Mouse (Mus musculus) spleen, adult 2 months (tissue): ENCODE results near the gene Cacna1i. TPM values are rescaled to one million over a fixed set of nuclear protein-coding genes. Genes with fewer than 3 reads are reported as not detected.

Source experiments
- DNase-seq, 2 experiments: peaks; one replicate each; pipeline versions ENCODE4 v3.0.0 to v3.0.0-alpha.2; 2012 to 2021; ENCODE audit warnings: low spot score in 2 of 2, low read depth in 1 of 2
- H3K27ac ChIP-seq: fragments of 200-500 bp; 2 replicates; pipeline ENCODE4 v1.5.1; 2012; ENCODE audit warnings: low read length, inconsistent platforms; ENCODE audit not compliant: insufficient read depth
- H3K27me3 ChIP-seq: fragments of 200-500 bp; 2 replicates; pipeline ENCODE4 v1.6.1; 2012; ENCODE audit warnings: mild to moderate bottlenecking, moderate library complexity, low read length, inconsistent platforms; ENCODE audit not compliant: control insufficient read depth, insufficient read depth
- H3K36me3 ChIP-seq: fragments of 200-500 bp; 2 replicates; pipeline ENCODE4 v1.6.1; 2012; ENCODE audit warnings: mild to moderate bottlenecking, low read length, inconsistent platforms; ENCODE audit not compliant: control insufficient read depth, insufficient read depth
- H3K4me1 ChIP-seq: fragments of 200-500 bp; 2 replicates; pipeline ENCODE4 v1.6.1; 2011; ENCODE audit warnings: inconsistent platforms; ENCODE audit not compliant: control insufficient read depth, insufficient read depth, insufficient read length
- H3K4me3 ChIP-seq: fragments of 200-500 bp; 2 replicates; pipeline ENCODE4 v1.5.1; 2011; ENCODE audit warnings: mild to moderate bottlenecking, inconsistent platforms; ENCODE audit not compliant: insufficient read depth, insufficient read length; ENCODE audit errors: extremely low read depth
- CTCF ChIP-seq: fragments of 200-500 bp; IDR thresholded peaks from 2 replicates; pipeline ENCODE4 v1.5.1; 2011; ENCODE audit warnings: mild to moderate bottlenecking, inconsistent platforms; ENCODE audit not compliant: insufficient read depth, insufficient read length, insufficient replicate concordance; ENCODE audit errors: extremely low read depth
- POLR2A ChIP-seq: fragments of 200-500 bp; IDR thresholded peaks from 2 replicates; pipeline ENCODE4 v1.6.1; 2011; ENCODE audit warnings: low read depth, low read length, inconsistent platforms
- whole genome bisulfite sequencing: fragments of 180-500 bp; shearing (Covaris S2); methylation state at CpG from one replicate; pipeline ENCODE4 v1.1.7; 2018; 5-methylcytosine and 5-hydroxymethylcytosine counted together
- polyA plus RNA-seq: library from polyadenylated mRNA; depleted of rRNA; stranded (reverse); fragments of >200 nt; gene quantifications from 2 replicates; pipeline ENCODE4 v1.2.3, GENCODE M21; 2012

The Cacna1i gene
- polyA plus RNA-seq, 1 experiment, result 18.9 TPM

- Histone ChIP-seq H3K36me3 (peaks cover 8% of the 10 kb centered on the region), H3K27ac (no peak overlapping the region), H3K4me3 (no peak overlapping the region), H3K27me3 (no peaks in the 10 kb centered on the region), H3K4me1 (no peaks in the 10 kb centered on the region)
- TF ChIP-seq CTCF, result no peak
- no peak for TF ChIP-seq POLR2A
- 70% methylated on average over 22 of the region's 22 CpGs for WGBS
- DNase-seq, result no peak
Measured at GRCm38 (mm10) chr15:80395035-80395434, 108.0 kb downstream of the Cacna1i start.

- Histone ChIP-seq H3K4me1 (no peaks in the 10 kb centered on the region), H3K36me3 (peaks cover 2% of the 10 kb centered on the region; the same call in 1 of the 2 replicates), H3K4me3 (no peak overlapping the region), H3K27me3 (no peaks in the 10 kb centered on the region), H3K27ac (no peak overlapping the region)
- 88% methylated on average over 1 of the region's 1 CpGs for WGBS
- TF ChIP-seq CTCF (no peak), POLR2A (no peak)
- DNase-seq, result no peak
Measured at GRCm38 (mm10) chr15:80399451-80399850, 112.4 kb downstream of the Cacna1i start.

GRCm38 (mm10) chr15:80401387-80401898 lies 114.4 kb downstream of the Cacna1i start:
- no peak for DNase-seq
- no peaks in the 10 kb centered on the region for H3K36me3 ChIP-seq
- TF ChIP-seq CTCF (no peak), POLR2A (no peak)
- H3K4me1 ChIP-seq, result no peaks in the 10 kb centered on the region
- H3K27me3 ChIP-seq, result no peaks in the 10 kb centered on the region
- WGBS, result 75% methylated on average over 2 of the region's 2 CpGs
- H3K27ac ChIP-seq, result no peak overlapping the region
- H3K4me3 ChIP-seq, result no peak overlapping the region

- H3K4me3 ChIP-seq, result no peak overlapping the region
- H3K27ac ChIP-seq, result no peak overlapping the region
- 89% methylated on average over 8 of the region's 8 CpGs for WGBS
- no peak for DNase-seq
- TF ChIP-seq CTCF (no peak), POLR2A (no peak)
- H3K36me3 ChIP-seq, result no peaks in the 10 kb centered on the region
- no peaks in the 10 kb centered on the region for H3K4me1 ChIP-seq
- H3K27me3 ChIP-seq, result no peaks in the 10 kb centered on the region
Measured at GRCm38 (mm10) chr15:80401980-80402379, 114.9 kb downstream of the Cacna1i start.

- no peaks in the 10 kb centered on the region for H3K27me3 ChIP-seq
- WGBS, result 20% methylated on average over 1 of the region's 1 CpGs
- TF ChIP-seq POLR2A, result no peak
- TF ChIP-seq CTCF, result no peak
- H3K36me3 ChIP-seq, result no peaks in the 10 kb centered on the region
- no peaks in the 10 kb centered on the region for H3K4me1 ChIP-seq
- H3K4me3 ChIP-seq, result no peak overlapping the region
- no peak overlapping the region for H3K27ac ChIP-seq
- no peak for DNase-seq
Measured at GRCm38 (mm10) chr15:80407873-80408272, 120.8 kb downstream of the Cacna1i start.

GRCm38 (mm10) chr15:80410661-80411060 lies 123.6 kb downstream of the Cacna1i start:
- Histone ChIP-seq H3K4me3 (no peak overlapping the region), H3K36me3 (no peaks in the 10 kb centered on the region), H3K27ac (no peak overlapping the region), H3K27me3 (no peaks in the 10 kb centered on the region), H3K4me1 (no peaks in the 10 kb centered on the region)
- no peak for DNase-seq
- no peak for TF ChIP-seq POLR2A
- no peak for TF ChIP-seq CTCF
- 84% methylated on average over 7 of the region's 7 CpGs for WGBS

GRCm38 (mm10) chr15:80413070-80413469 lies 126.0 kb downstream of the Cacna1i start:
- no peaks in the 10 kb centered on the region for H3K27me3 ChIP-seq
- 88% methylated on average over 4 of the region's 4 CpGs for WGBS

More at GRCm38 (mm10) chr15:80413070-80413469, 126.0 kb downstream of the Cacna1i start:
- no peak for DNase-seq
- Histone ChIP-seq H3K4me1 (no peaks in the 10 kb centered on the region), H3K4me3 (no peak overlapping the region), H3K36me3 (no peaks in the 10 kb centered on the region), H3K27ac (no peak overlapping the region)
- TF ChIP-seq POLR2A (no peak), CTCF (no peak)
